Mouse (Mus musculus): Measurements from ENCODE around the gene Prickle2. TPM values are rescaled to one million over a fixed set of nuclear protein-coding genes. Genes with fewer than 3 reads are reported as not detected.

Prickle2 gene
- total RNA-seq, 1 experiment from 2014 or later = 0.05 TPM

GRCm38 (mm10) chr6:92390321-92390720 is 315.6 kb downstream of the Prickle2 start:
- ATAC-seq (replicated peaks in 1 of 2; ENCODE audit: insufficient read depth in 1 of 2, low FRiP score in 2 of 2, low TSS enrichment in 1 of 2, low read depth in 1 of 2, poor library complexity in 2 of 2, severe bottlenecking in 2 of 2) = no peak

- ATAC-seq (replicated peaks in 1 of 2; ENCODE audit: insufficient read depth in 1 of 2, low FRiP score in 2 of 2, low TSS enrichment in 1 of 2, low read depth in 1 of 2, poor library complexity in 2 of 2, severe bottlenecking in 2 of 2) = no peak
Observed at GRCm38 (mm10) chr6:92388681-92389080, 317.3 kb downstream of the Prickle2 start.

GRCm38 (mm10) chr6:92383196-92383782 is 322.7 kb downstream of the Prickle2 start:
- no peak for ATAC-seq (replicated peaks in 1 of 2; ENCODE audit: insufficient read depth in 1 of 2, low FRiP score in 2 of 2, low TSS enrichment in 1 of 2, low read depth in 1 of 2, poor library complexity in 2 of 2, severe bottlenecking in 2 of 2)

GRCm38 (mm10) chr6:92381085-92381484 is 324.9 kb downstream of the Prickle2 start:
- no peak for ATAC-seq (replicated peaks in 1 of 2; ENCODE audit: insufficient read depth in 1 of 2, low FRiP score in 2 of 2, low TSS enrichment in 1 of 2, low read depth in 1 of 2, poor library complexity in 2 of 2, severe bottlenecking in 2 of 2)

GRCm38 (mm10) chr6:92374826-92375225 is 331.1 kb downstream of the Prickle2 start:
- no peak for ATAC-seq (replicated peaks in 1 of 2; ENCODE audit: insufficient read depth in 1 of 2, low FRiP score in 2 of 2, low TSS enrichment in 1 of 2, low read depth in 1 of 2, poor library complexity in 2 of 2, severe bottlenecking in 2 of 2)

GRCm38 (mm10) chr6:92370896-92371295 is 335.1 kb downstream of the Prickle2 start:
- ATAC-seq (replicated peaks in 1 of 2; ENCODE audit: insufficient read depth in 1 of 2, low FRiP score in 2 of 2, low TSS enrichment in 1 of 2, low read depth in 1 of 2, poor library complexity in 2 of 2, severe bottlenecking in 2 of 2) = no peak

GRCm38 (mm10) chr6:92347278-92348028 is 358.5 kb downstream of the Prickle2 start:
- no peak for ATAC-seq (replicated peaks in 1 of 2; ENCODE audit: insufficient read depth in 1 of 2, low FRiP score in 2 of 2, low TSS enrichment in 1 of 2, low read depth in 1 of 2, poor library complexity in 2 of 2, severe bottlenecking in 2 of 2)

- ATAC-seq (replicated peaks in 1 of 2; ENCODE audit: insufficient read depth in 1 of 2, low FRiP score in 2 of 2, low TSS enrichment in 1 of 2, low read depth in 1 of 2, poor library complexity in 2 of 2, severe bottlenecking in 2 of 2) = no peak
Observed at GRCm38 (mm10) chr6:92346729-92347128, 359.2 kb downstream of the Prickle2 start.

GRCm38 (mm10) chr6:92345151-92345550 is 360.8 kb downstream of the Prickle2 start:
- ATAC-seq (replicated peaks in 1 of 2; ENCODE audit: insufficient read depth in 1 of 2, low FRiP score in 2 of 2, low TSS enrichment in 1 of 2, low read depth in 1 of 2, poor library complexity in 2 of 2, severe bottlenecking in 2 of 2) = no peak

GRCm38 (mm10) chr6:92344588-92344987 is 361.4 kb downstream of the Prickle2 start:
- no peak for ATAC-seq (replicated peaks in 1 of 2; ENCODE audit: insufficient read depth in 1 of 2, low FRiP score in 2 of 2, low TSS enrichment in 1 of 2, low read depth in 1 of 2, poor library complexity in 2 of 2, severe bottlenecking in 2 of 2)

Other genes starting within 250 kb of the Prickle2 start
- not detected in 2 replicates for gene A730049H05Rik, start 110.3 kb upstream of the Prickle2 start, total RNA-seq (2017)
- not detected in 2 replicates for gene Gm15737, start 163.2 kb upstream of the Prickle2 start, total RNA-seq (2017)
- 0.60 TPM in 1 of 2 replicates, not detected in the other for gene Adamts9, start 237.3 kb upstream of the Prickle2 start, total RNA-seq (2017)